Mouse (Mus musculus) forebrain, embryonic 13.5 days (tissue): ENCODE results near the gene Myo10. TPM values are rescaled to one million over a fixed set of nuclear protein-coding genes. Genes with fewer than 3 reads are reported as not detected.

Experiments
- ATAC-seq: fragments of 200-750 bp; cut with Nextera tagmentation; 2 replicates; pipeline ENCODE4 v1.8.0; 2017
- H3K27ac ChIP-seq: fragments of 300-500 bp; sonication (generic); 2 replicates; pipeline ENCODE4 v1.5.1; 2015; ENCODE audit warnings: inconsistent platforms, mild to moderate bottlenecking, moderate library complexity
- H3K27me3 ChIP-seq: fragments of 300-500 bp; sonication (generic); 2 replicates; pipeline ENCODE4 v1.6.1; 2015; ENCODE audit warnings: mild to moderate bottlenecking, inconsistent platforms
- H3K36me3 ChIP-seq: fragments of 300-500 bp; sonication (generic); 2 replicates; pipeline ENCODE4 v1.6.1; 2015; ENCODE audit warnings: mild to moderate bottlenecking, inconsistent platforms; ENCODE audit not compliant: poor library complexity, severe bottlenecking
- H3K4me1 ChIP-seq: fragments of 300-500 bp; sonication (generic); 2 replicates; pipeline ENCODE4 v1.6.1; 2015; ENCODE audit warnings: inconsistent platforms
- H3K4me2 ChIP-seq: fragments of 300-500 bp; sonication (generic); 2 replicates; pipeline ENCODE4 v1.6.1; 2015; ENCODE audit warnings: inconsistent platforms, mild to moderate bottlenecking, moderate library complexity
- H3K4me3 ChIP-seq: fragments of 300-500 bp; sonication (generic); 2 replicates; pipeline ENCODE4 v1.5.1; 2015; ENCODE audit warnings: mild to moderate bottlenecking, inconsistent platforms
- H3K9ac ChIP-seq: fragments of 300-500 bp; sonication (generic); 2 replicates; pipeline ENCODE4 v1.6.1; 2015; ENCODE audit warnings: mild to moderate bottlenecking, inconsistent platforms
- H3K9me3 ChIP-seq: fragments of 300-500 bp; sonication (generic); replicated peaks from 2 replicates; pipeline ENCODE4 v1.6.1; 2016; ENCODE audit warnings: inconsistent platforms
- WGBS: fragments of 180-500 bp; shearing (Covaris S2); methylation state at CpG from one replicate; pipeline ENCODE4 v1.1.7; 2015; 5-methylcytosine and 5-hydroxymethylcytosine counted together
- polyA plus RNA-seq: library from polyadenylated mRNA; unstranded; fragments of >200 nt; fragmentation: Nextera tagmentation; extraction: Ambion mirVana; gene quantifications from 2 replicates; pipeline ENCODE4 v1.2.1, GENCODE M21; 2015

The Myo10 gene
- polyA plus RNA-seq, 1 experiment from 2014 or later = 61.4 TPM

DNA sequence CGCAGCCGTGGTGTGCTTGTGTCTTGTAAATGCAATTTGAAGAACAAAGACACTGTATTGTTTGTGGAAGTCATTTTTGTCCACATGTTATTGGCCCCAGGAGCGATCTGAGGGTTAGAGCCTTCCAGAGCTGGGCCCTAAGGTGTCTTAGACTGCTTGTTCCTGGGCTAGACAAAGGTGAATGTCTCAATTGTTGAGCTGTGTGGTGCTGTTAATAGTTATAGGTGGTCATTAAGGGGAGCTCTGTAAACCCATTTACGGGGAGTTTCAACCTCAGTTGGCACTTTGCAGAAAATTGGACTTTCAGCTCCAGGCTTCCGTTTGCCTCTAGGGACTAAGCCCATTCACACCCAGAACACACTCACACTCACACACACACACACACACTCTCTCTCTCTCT, 31.4 kb downstream of the Myo10 start:
- Histone ChIP-seq H3K36me3 (no peaks in the 10 kb centered on the region), H3K9me3 (no peaks in the 10 kb centered on the region), H3K4me2 (no peak overlapping the region), H3K4me1 (no peaks in the 10 kb centered on the region), H3K9ac (no peak overlapping the region), H3K4me3 (no peak overlapping the region), H3K27ac (no peak overlapping the region), H3K27me3 (peaks cover 26% of the 10 kb centered on the region; the same call in 1 of the 2 replicates)
- ATAC-seq = no peak
- 67% methylated on average over 5 of the region's 5 CpGs for WGBS

GRCm38 (mm10) chr15:25662833-25663519, 40.7 kb downstream of the Myo10 start:
- 37% methylated on average over 8 of the region's 8 CpGs for WGBS
- no peak overlapping the region for H3K4me3 ChIP-seq
- H3K4me1 ChIP-seq = no peaks in the 10 kb centered on the region
- H3K9ac ChIP-seq = no peak overlapping the region
- H3K36me3 ChIP-seq = no peaks in the 10 kb centered on the region
- no peak overlapping the region for H3K27ac ChIP-seq
- ATAC-seq = no peak
- H3K27me3 ChIP-seq = peaks cover 12% of the 10 kb centered on the region; the same call in 1 of the 2 replicates
- H3K9me3 ChIP-seq = no peaks in the 10 kb centered on the region
- H3K4me2 ChIP-seq = no peak overlapping the region

DNA sequence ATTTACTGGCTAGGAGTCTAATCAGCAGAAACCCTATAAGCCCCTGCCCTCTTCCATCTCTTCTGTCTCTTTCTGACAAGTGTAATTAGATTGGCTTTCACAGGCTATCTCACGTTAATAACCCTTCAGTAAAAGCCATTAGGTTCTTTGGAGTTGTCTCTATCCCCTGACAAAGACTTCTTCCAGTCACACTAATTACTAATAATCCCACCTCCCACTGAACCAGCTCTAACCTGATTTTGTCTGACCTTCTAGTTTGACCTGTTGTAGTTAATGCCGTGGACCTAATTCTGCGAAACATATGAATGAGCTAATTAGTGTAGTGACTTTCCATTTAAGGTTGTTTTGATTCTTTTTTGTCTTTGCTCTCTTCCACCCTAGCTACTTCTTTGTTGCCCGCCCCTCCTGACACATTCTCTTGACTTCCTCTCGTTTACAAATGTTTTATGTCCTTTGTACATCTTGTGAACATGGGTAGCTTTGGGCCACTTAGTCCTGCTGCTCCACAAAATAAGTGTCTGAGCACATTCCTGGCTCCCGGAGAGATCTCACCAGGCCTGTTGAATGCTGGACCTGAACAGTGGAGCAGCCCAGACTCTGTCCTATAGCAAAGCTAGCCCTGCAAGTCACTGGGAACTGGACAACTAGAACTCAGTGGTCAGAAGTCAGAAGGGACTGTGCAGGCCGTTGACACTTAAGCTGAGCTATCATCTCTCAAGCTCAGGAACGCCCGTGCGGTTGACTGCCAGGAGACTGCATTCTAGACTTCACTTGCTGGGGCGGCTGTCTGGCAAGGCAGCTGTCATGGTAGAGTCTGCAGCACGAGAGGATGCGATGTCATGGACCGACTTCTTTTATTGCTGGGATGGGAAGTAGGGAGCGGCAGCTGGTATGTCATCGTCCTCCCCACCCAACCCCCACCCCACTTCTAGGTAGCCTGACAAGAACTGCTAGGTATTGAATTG, 47.2 kb downstream of the Myo10 start:
- peak; percentile 20 for ATAC-seq
- 21% methylated on average over 16 of the region's 16 CpGs for WGBS
- H3K4me2 ChIP-seq = no peak overlapping the region

GRCm38 (mm10) chr15:25673231-25673980, 51.1 kb downstream of the Myo10 start:
- Histone ChIP-seq H3K4me1 (peaks cover 43% of the 10 kb centered on the region), H3K9me3 (no peaks in the 10 kb centered on the region), H3K27me3 (peaks cover 29% of the 10 kb centered on the region), H3K27ac (no peak overlapping the region), H3K4me3 (no peak overlapping the region), H3K36me3 (no peaks in the 10 kb centered on the region), H3K9ac (no peak overlapping the region), H3K4me2 (no peak overlapping the region)
- 45% methylated on average over 6 of the region's 6 CpGs for WGBS
- ATAC-seq = peak; percentile 25; the same call in 1 of the 2 replicates

More for the DNA sequence above, 47.2 kb downstream of the Myo10 start:
- no peak overlapping the region for H3K9ac ChIP-seq
- no peak overlapping the region for H3K4me3 ChIP-seq
- no peak overlapping the region for H3K27ac ChIP-seq
- no peaks in the 10 kb centered on the region for H3K36me3 ChIP-seq
- H3K9me3 ChIP-seq = no peaks in the 10 kb centered on the region
- H3K4me1 ChIP-seq = peaks cover 17% of the 10 kb centered on the region
- H3K27me3 ChIP-seq = peaks cover 36% of the 10 kb centered on the region

DNA sequence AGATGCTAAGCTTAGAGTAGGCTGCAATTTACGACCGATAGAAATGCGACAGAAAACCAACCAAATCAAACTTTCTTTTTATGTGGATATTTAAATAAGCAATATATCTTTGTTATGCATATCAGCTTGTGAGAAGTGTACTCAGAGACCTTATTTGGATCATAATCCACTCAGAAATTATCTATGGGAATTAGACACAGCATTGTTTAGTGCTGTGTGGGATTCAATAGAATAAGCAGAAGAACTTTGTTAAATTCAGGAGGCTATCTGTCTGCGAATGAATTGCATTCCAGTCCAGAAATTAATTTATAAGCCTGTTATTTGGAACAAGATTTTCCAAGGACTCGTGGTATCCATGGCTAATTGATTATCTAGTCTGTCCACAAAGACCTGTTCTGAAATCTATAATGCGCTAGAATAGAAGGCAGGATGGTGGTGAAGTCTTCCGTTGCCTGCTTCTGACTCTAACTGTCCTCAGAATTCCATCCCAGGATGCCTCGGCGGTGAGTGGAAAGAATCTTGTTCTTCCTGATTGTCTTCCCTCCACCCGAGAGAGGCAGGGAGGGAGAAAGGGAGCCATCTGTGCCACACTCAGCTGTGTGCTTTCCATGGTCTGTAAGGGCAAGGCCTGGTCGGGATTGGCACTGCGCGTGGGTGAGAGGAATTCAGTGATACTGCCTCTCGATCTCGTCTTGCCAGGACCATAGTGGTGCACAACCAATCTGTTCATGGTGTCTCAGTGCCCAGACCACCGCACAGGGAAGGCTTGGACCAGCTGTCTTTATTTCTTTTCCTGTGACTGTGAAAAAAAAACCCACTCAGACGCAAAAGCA, 52.0 kb downstream of the Myo10 start:
- ATAC-seq = no peak
- 0 out of 2 replicates have a peak overlapping the region, but pooled peaks have one; percentile 25 for H3K27ac ChIP-seq

GRCm38 (mm10) chr15:25674932-25675250, 52.6 kb downstream of the Myo10 start:
- peaks cover 47% of the 10 kb centered on the region for H3K4me1 ChIP-seq
- H3K4me2 ChIP-seq = no peak overlapping the region
- WGBS = 83% methylated on average over 4 of the region's 4 CpGs
- H3K27me3 ChIP-seq = peaks cover 18% of the 10 kb centered on the region
- H3K27ac ChIP-seq = 0 out of 2 replicates have a peak overlapping the region, but pooled peaks have one; percentile 25
- H3K9ac ChIP-seq = no peak overlapping the region
- no peak overlapping the region for H3K4me3 ChIP-seq
- no peaks in the 10 kb centered on the region for H3K9me3 ChIP-seq
- H3K36me3 ChIP-seq = no peaks in the 10 kb centered on the region
- no peak for ATAC-seq

More for the DNA sequence above, 52.0 kb downstream of the Myo10 start:
- Histone ChIP-seq H3K9me3 (no peaks in the 10 kb centered on the region), H3K9ac (no peak overlapping the region), H3K4me3 (no peak overlapping the region), H3K27me3 (peaks cover 23% of the 10 kb centered on the region), H3K4me2 (no peak overlapping the region), H3K4me1 (peaks cover 49% of the 10 kb centered on the region), H3K36me3 (no peaks in the 10 kb centered on the region)
- 74% methylated on average over 17 of the region's 17 CpGs for WGBS

- H3K9ac ChIP-seq = no peak overlapping the region
- H3K9me3 ChIP-seq = no peaks in the 10 kb centered on the region
- WGBS = 92% methylated on average over 11 of the region's 11 CpGs
- no peak for ATAC-seq
- peaks cover 50% of the 10 kb centered on the region for H3K4me1 ChIP-seq
- H3K27ac ChIP-seq = no peak overlapping the region
- H3K4me2 ChIP-seq = no peak overlapping the region
- no peak overlapping the region for H3K4me3 ChIP-seq
- H3K36me3 ChIP-seq = no peaks in the 10 kb centered on the region
- peaks cover 15% of the 10 kb centered on the region for H3K27me3 ChIP-seq
Measured at GRCm38 (mm10) chr15:25675359-25675758, 53.0 kb downstream of the Myo10 start.

- Histone ChIP-seq H3K36me3 (no peaks in the 10 kb centered on the region), H3K27me3 (peaks cover 10% of the 10 kb centered on the region), H3K4me2 (no peak overlapping the region), H3K9me3 (no peaks in the 10 kb centered on the region), H3K27ac (peak overlapping the region; percentile 31; the same call in 1 of the 2 replicates), H3K4me1 (peaks cover 56% of the 10 kb centered on the region), H3K4me3 (no peak overlapping the region), H3K9ac (no peak overlapping the region)
- WGBS = 49% methylated on average over 13 of the region's 13 CpGs
- peak; percentile 77 for ATAC-seq
Measured at GRCm38 (mm10) chr15:25676056-25676785, 53.9 kb downstream of the Myo10 start.

DNA sequence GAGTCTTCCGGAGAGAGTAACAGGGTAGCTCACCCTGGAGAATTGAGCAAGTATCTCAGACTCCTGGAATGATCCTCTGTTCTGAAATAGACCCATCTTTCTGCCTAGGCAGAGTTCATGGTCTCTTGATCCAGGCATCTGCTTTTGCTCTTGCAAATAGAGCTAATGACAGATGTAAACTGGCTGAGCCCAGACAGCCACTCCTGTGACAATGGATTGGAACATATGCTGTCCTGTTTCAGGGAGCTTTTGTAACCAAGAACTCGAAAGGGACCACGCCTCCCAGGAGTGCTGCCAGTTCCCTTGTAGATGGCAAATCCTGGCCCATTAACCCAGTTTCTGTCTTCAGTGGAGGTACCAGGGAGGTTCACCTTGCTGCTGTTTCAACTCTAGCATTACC, 56.8 kb downstream of the Myo10 start:
- Histone ChIP-seq H3K27ac (no peak overlapping the region), H3K9me3 (no peaks in the 10 kb centered on the region), H3K4me3 (no peak overlapping the region), H3K9ac (no peak overlapping the region), H3K36me3 (no peaks in the 10 kb centered on the region), H3K27me3 (peaks cover 10% of the 10 kb centered on the region), H3K4me2 (no peak overlapping the region), H3K4me1 (peaks cover 46% of the 10 kb centered on the region)
- WGBS = 49% methylated on average over 3 of the region's 3 CpGs
- ATAC-seq = 0 out of 2 replicates have a peak, but pooled peaks have one; percentile 24

DNA sequence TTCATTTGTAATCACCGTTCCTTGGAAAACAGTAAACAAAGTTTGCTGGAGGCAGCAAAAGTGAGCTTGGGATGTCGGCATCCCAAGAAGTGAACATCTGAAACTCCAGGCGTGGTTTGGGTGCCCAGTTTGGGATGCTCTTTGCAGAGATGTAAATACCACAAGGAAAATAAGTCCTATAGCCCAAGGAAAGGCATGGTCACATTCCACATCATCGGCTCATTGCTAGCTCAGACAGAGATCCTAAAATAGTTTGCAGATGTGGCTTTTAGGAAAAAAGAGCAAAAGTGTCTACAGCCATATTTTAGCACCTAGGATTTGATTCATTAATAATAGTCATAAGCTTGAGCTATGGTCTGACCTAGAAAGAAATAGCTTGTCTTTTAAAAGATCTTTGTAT, 57.3 kb downstream of the Myo10 start:
- Histone ChIP-seq H3K36me3 (no peaks in the 10 kb centered on the region), H3K4me1 (peaks cover 42% of the 10 kb centered on the region), H3K27ac (no peak overlapping the region), H3K27me3 (peaks cover 10% of the 10 kb centered on the region), H3K9me3 (no peaks in the 10 kb centered on the region), H3K4me3 (no peak overlapping the region), H3K4me2 (no peak overlapping the region), H3K9ac (no peak overlapping the region)
- 91% methylated on average over 4 of the region's 4 CpGs for WGBS
- no peak for ATAC-seq
